Mouse (Mus musculus) kidney, postnatal 0 days (tissue): ENCODE measurements at regions not wholly inside any gene's neighbourhood (a gene's known extent, or its start where the extent isn't known, plus 50 kb on each side); places are given as distances from the start of the nearest gene placed in this dataset.

Experiments used
- ATAC-seq: fragments of 200-750 bp; cut with Nextera tagmentation; replicated peaks from 2 replicates; pipeline ENCODE4 v1.8.0; 2017; ENCODE audit warnings: low read depth, moderate number of reproducible peaks, moderate TSS enrichment, moderate library complexity; ENCODE audit not compliant: low FRiP score
- DNase-seq: peaks from one replicate; pipeline ENCODE4 v3.0.0-alpha.2; 2016; ENCODE audit warnings: low spot score
- H3K27ac ChIP-seq: fragments of 300-500 bp; sonication (generic); 2 replicates; pipeline ENCODE4 v1.5.1; 2014; ENCODE audit warnings: mild to moderate bottlenecking
- H3K27me3 ChIP-seq: fragments of 300-500 bp; sonication (generic); 2 replicates; pipeline ENCODE4 v1.6.1; 2014; ENCODE audit warnings: low read length, mixed read lengths; ENCODE audit not compliant: insufficient read depth
- H3K36me3 ChIP-seq: fragments of 300-500 bp; sonication (generic); 2 replicates; pipeline ENCODE4 v1.6.1; 2014; ENCODE audit warnings: low read length, mixed read lengths; ENCODE audit not compliant: insufficient read depth
- H3K4me1 ChIP-seq: fragments of 300-500 bp; sonication (generic); replicated peaks from 2 replicates; pipeline ENCODE4 v1.6.1; 2014; ENCODE audit warnings: antibody characterized with exemption, low read length, mixed read lengths; ENCODE audit not compliant: insufficient read depth
- H3K4me2 ChIP-seq: fragments of 300-500 bp; sonication (generic); 2 replicates; pipeline ENCODE4 v1.6.1; 2014; ENCODE audit warnings: mild to moderate bottlenecking, low read length, moderate library complexity, mixed read lengths
- H3K4me3 ChIP-seq: fragments of 300-500 bp; sonication (generic); replicated peaks from 2 replicates; pipeline ENCODE4 v1.5.1; 2014; ENCODE audit warnings: low read depth, low read length
- H3K9ac ChIP-seq: fragments of 300-500 bp; sonication (generic); 2 replicates; pipeline ENCODE4 v1.6.1; 2014; ENCODE audit warnings: low read depth, low read length
- H3K9me3 ChIP-seq: fragments of 300-500 bp; sonication (generic); replicated peaks from 2 replicates; pipeline ENCODE4 v1.6.1; 2016; ENCODE audit warnings: low read length, inconsistent platforms, mixed read lengths
- CTCF ChIP-seq: IDR thresholded peaks from 2 replicates; pipeline ENCODE4 v1.5.1; 2016; ENCODE audit warnings: antibody characterized with exemption, low read depth, mild to moderate bottlenecking, moderate library complexity
- WGBS: fragments of 180-500 bp; shearing (Covaris S2); extraction: QIAGEN DNeasy Blood & Tissue Kit; methylation state at CpG from one replicate; pipeline ENCODE4 v1.1.7; 2014; 5-methylcytosine and 5-hydroxymethylcytosine counted together

DNA sequence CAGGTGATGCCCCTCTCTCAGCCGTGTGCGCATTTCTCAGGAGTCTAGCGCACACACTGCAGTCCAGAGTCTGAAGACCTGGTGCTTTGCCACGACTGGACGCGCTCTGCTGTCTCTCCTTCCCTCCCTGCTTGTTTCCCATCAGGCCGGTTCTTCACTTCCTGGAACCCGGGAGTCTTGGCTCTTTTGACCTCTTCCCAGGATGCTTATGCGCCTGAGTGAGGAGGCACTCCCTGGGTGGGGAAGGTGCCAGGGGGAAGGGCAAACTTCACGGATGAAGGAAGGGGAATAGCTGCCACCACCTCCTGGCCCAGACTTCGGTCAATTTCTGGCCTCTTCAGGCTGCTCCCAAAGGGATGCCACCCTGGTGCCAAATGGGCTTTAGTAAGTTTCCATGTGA lies 86.4 kb upstream of the Max start:
- Histone ChIP-seq H3K4me3 (no peak overlapping the region), H3K27me3 (no peaks in the 10 kb centered on the region), H3K27ac (peak overlapping the region; percentile 60; the same call in 1 of the 2 replicates), H3K4me2 (no peak overlapping the region), H3K9me3 (no peaks in the 10 kb centered on the region), H3K4me1 (no peaks in the 10 kb centered on the region), H3K36me3 (no peaks in the 10 kb centered on the region), H3K9ac (no peak overlapping the region)
- no peak for TF ChIP-seq CTCF
- DNase-seq = peak; percentile 50
- WGBS = 16% methylated on average over 11 of the region's 11 CpGs
- peak; percentile 71 for ATAC-seq

DNA sequence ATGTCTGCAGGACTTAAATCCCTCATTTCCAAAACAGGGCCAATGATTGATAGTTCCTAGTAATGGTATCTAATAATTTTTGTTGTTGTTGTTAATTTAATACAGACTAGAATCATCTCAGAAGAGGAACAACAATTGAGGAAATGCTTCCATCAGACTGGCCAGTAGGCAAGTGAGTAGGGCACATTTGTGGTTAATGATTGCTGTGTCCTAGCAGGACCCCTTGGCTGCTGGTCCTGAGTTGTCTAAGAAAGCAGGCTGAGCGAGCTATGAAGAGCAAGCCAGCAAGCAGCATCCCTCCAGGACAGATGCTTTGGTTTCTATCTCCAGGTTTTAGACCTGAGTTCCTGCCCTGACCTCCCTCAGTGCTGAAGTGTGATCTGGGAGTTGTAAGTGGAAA lies 85.3 kb upstream of the Max start:
- Histone ChIP-seq H3K9ac (no peak overlapping the region), H3K27me3 (no peaks in the 10 kb centered on the region), H3K9me3 (no peaks in the 10 kb centered on the region), H3K27ac (no peak overlapping the region), H3K36me3 (no peaks in the 10 kb centered on the region), H3K4me1 (no peaks in the 10 kb centered on the region), H3K4me2 (no peak overlapping the region), H3K4me3 (no peak overlapping the region)
- 85% methylated on average over 1 of the region's 1 CpGs for WGBS
- DNase-seq = no peak
- TF ChIP-seq CTCF = no peak
- ATAC-seq = no peak

GRCm38 (mm10) chr12:77045956-77046355 lies 84.0 kb upstream of the Max start:
- Histone ChIP-seq H3K4me1 (no peaks in the 10 kb centered on the region), H3K4me3 (no peak overlapping the region), H3K36me3 (no peaks in the 10 kb centered on the region), H3K9me3 (no peaks in the 10 kb centered on the region), H3K4me2 (no peak overlapping the region), H3K9ac (no peak overlapping the region), H3K27ac (no peak overlapping the region), H3K27me3 (no peaks in the 10 kb centered on the region)
- WGBS = 37% methylated on average over 2 of the region's 2 CpGs
- no peak for TF ChIP-seq CTCF
- ATAC-seq (no peak), DNase-seq (no peak)

DNA sequence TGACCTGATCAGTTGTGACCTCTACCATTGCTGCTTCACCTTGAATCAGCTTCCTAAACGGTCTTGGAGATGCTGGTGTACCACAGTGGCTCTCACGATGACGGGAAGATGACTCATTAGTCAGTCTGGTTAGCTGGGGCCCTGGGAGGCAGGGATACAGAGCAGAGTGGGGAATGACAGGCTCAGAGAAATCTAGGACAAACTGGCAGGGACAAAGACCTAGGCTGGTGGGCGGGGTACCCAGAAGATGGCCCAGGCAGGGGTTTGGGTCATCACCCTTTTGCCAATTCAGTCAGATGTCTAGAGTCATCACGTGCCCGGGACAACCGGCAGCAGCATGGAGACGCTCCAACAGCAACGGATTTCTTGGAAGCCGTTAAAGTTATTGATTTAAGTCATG lies 83.4 kb upstream of the Max start:
- 50% methylated on average over 10 of the region's 10 CpGs for WGBS
- ATAC-seq (no peak), DNase-seq (no peak)
- H3K9me3 ChIP-seq = no peaks in the 10 kb centered on the region
- no peaks in the 10 kb centered on the region for H3K4me1 ChIP-seq
- no peak for TF ChIP-seq CTCF
- no peak overlapping the region for H3K4me2 ChIP-seq
- H3K36me3 ChIP-seq = no peaks in the 10 kb centered on the region
- no peak overlapping the region for H3K9ac ChIP-seq
- no peak overlapping the region for H3K27ac ChIP-seq
- no peak overlapping the region for H3K4me3 ChIP-seq
- no peaks in the 10 kb centered on the region for H3K27me3 ChIP-seq

DNA sequence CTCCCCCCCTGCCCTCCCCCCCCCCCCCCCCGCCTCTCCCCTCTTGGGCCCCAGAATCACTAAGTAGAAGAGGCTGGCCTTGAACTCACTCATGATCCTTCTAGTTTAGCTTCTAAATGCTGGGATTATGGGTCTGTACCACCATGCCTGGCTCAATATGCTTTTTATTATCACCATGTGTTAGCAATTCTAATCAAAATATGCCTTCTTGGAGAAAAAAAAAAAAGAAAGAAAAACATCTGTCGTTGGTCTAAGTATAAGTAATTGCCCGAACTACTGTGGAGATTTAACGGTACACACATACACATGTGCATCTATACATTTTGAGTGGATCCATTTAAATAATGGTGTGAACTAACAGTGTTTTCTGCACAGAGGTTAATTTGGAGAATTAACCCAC lies 80.4 kb upstream of the Max start:
- WGBS = 62% methylated on average over 3 of the region's 4 CpGs
- H3K4me2 ChIP-seq = no peak overlapping the region
- no peak for ATAC-seq

GRCm38 (mm10) chr12:77041141-77041540 lies 79.1 kb upstream of the Max start:
- no peak overlapping the region for H3K9ac ChIP-seq
- H3K36me3 ChIP-seq = no peaks in the 10 kb centered on the region
- TF ChIP-seq CTCF = no peak
- H3K27ac ChIP-seq = no peak overlapping the region
- H3K27me3 ChIP-seq = no peaks in the 10 kb centered on the region
- no peaks in the 10 kb centered on the region for H3K4me1 ChIP-seq
- no peak overlapping the region for H3K4me2 ChIP-seq
- WGBS = 30% methylated on average over 5 of the region's 5 CpGs
- no peak overlapping the region for H3K4me3 ChIP-seq
- ATAC-seq (no peak), DNase-seq (no peak)
- no peaks in the 10 kb centered on the region for H3K9me3 ChIP-seq

More for the DNA sequence above, 80.4 kb upstream of the Max start:
- Histone ChIP-seq H3K4me3 (no peak overlapping the region), H3K27me3 (no peaks in the 10 kb centered on the region), H3K9me3 (no peaks in the 10 kb centered on the region), H3K36me3 (no peaks in the 10 kb centered on the region), H3K9ac (no peak overlapping the region), H3K4me1 (no peaks in the 10 kb centered on the region), H3K27ac (no peak overlapping the region)
- DNase-seq = no peak
- TF ChIP-seq CTCF = no peak

- WGBS = 79% methylated on average over 4 of the region's 4 CpGs
- Histone ChIP-seq H3K4me3 (no peak overlapping the region), H3K4me1 (no peaks in the 10 kb centered on the region), H3K9me3 (no peaks in the 10 kb centered on the region), H3K27ac (no peak overlapping the region), H3K36me3 (no peaks in the 10 kb centered on the region), H3K27me3 (no peaks in the 10 kb centered on the region), H3K9ac (no peak overlapping the region), H3K4me2 (no peak overlapping the region)
- TF ChIP-seq CTCF = no peak
- DNase-seq (no peak), ATAC-seq (no peak)
Measured at GRCm38 (mm10) chr12:77039953-77040305, 77.9 kb upstream of the Max start.
